Mouse (Mus musculus) kidney, adult 18-20 months (tissue): ENCODE measurements around the gene Rbm20.

Experiments
- DNase-seq: peaks from one replicate; pipeline ENCODE4 v3.0.0; 2021

Rbm20 gene

DNA sequence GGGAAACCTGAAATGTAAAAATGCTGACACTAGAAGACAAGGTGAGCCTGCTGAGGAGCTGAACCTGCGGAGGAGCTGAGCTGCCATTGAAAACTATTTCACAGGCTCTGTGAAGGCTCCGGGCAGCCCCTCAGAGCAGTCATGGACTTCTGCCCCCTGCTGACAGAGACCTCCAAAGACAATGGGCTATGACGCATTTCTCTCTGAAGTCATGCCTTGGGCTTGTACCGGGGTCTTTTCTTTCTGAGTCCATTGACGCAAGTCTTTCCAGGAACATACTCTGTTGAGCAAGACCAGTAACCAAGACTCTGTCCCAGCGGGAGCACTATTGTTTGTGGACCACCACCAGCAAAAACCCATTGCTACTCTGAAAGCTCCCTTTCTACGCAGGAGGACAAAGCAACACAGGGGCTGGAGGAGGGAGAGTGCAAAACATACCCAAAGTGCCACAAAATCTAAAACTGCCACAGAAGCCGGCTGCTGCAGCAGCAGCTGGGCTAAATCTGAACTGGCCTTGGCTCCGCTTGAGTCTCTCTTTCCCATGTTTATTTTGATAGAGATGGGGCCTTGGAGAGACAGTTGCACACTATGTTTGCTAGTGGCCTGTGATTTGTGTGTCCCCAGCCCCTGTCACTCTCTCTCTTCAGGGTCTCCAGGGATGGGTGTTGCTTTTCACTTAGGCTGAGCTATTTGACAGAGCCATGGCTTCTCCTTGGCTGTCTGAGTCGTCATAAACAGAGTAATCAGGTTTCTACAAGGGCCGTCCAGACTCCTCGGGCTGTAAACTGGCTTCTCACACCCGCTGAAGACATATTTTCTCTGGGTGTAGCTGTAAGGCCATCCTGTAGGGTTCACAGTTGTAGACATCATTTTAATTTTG, 144.4 kb downstream of the Rbm20 start:
- DNase-seq: no peak

DNA sequence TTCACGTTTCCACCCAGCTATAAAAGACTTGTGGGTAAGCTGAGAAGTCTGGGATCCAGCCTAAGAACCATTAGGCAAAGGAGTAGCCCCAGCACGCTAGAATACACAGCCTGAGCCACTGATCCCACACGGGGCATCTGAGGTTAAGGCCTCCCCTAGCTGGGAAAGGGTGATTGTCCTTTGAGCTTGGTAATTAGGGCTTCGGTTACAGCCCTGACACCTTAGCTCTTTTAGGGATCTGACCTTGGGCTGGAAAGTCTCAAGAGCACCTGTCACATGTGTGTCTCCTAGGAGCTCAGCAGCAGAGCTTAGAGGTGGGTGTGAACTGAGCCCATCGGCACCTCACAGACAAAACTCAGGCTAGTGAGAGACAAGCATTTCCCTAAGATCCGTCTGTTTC, 146.7 kb downstream of the Rbm20 start:
- DNase-seq: no peak

- DNase-seq: no peak
Measured at GRCm38 (mm10) chr19:53824872-53825680, 148.0 kb downstream of the Rbm20 start.

GRCm38 (mm10) chr19:53829990-53830389, 152.9 kb downstream of the Rbm20 start:
- DNase-seq: no peak

- peak; percentile 38 for DNase-seq
Measured at GRCm38 (mm10) chr19:53830407-53831163, 153.5 kb downstream of the Rbm20 start.

GRCm38 (mm10) chr19:53831164-53831448, 154.0 kb downstream of the Rbm20 start:
- no peak for DNase-seq

DNA sequence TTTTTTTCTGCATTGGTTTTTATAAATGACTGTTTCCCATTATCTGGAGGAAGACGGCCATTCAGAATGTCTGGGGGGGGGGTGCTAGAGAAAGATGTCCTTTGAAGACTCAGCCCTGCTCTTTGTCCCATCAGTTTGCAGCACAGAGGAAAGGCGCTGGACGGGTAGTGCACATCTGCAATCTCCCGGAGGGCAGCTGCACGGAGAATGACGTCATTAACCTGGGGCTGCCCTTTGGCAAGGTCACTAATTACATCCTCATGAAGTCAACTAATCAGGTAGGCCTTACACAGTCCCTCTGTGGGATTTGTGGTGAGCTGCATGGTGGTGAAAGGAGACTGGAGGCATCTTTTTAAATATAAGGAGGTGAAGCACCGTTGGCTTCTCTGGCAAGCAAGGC, 155.4 kb downstream of the Rbm20 start:
- DNase-seq: no peak

GRCm38 (mm10) chr19:53833745-53834369, 156.8 kb downstream of the Rbm20 start:
- DNase-seq: no peak

DNA sequence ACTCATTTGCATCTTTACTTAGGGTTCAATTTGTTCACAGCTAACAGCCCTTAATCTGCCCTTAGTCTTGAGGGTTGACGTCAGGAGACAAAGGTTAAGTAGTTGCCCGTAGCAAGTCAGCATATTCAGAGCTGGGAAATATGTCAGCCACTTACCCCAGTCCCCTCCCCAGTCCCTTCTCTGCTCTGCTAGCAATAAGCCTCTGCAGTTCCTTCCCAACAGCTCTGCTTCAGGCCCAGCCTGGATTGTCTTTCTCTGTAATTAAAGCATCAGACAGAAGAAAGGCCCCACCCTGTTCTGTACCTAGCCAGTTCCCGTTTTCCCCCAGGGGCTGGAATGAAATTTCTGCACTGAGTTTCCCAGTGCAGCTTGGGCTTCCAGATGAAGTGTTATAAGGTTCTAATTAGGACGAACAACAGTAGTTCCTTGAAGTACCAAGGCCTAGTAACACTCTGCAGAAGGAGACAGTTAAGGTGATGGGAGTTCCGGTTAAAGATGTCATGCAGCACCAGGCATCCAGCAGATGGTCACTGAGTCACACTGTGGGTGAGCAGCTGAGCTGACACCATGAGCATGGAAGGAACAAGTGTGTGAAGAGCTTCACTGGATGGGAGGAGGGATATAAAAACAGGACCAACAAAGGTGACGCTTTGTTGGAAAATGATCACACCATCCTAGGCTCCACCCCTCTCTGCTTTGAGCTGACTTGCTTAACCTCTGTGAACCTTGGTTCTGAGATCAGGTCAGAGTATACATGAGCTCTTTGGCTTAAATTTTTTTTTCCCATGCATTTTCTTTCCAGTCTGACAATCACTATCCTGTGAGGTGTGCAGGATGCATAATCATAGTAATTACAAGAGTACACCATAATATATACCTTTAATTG, 159.7 kb downstream of the Rbm20 start:
- no peak for DNase-seq

DNA sequence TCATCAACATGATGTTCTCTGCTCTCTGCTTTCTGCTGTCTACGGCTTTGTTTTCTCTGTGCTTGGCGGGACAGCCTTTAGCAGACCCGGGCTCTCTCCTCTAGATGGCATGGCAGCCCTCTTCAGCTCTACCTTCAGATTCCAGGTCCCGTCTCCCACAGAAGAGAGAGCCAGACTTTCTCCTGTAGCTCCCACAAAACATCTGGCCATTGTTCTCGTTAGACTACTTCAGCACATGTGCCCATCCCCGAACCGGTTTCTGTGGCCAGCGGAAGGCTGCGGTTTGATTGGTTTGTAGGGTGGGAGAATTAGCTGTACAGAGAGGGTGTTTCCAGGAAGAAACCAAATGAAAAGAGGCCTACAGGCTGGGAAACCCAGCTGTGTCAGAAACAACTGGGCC, 161.7 kb downstream of the Rbm20 start:
- no peak for DNase-seq

DNA sequence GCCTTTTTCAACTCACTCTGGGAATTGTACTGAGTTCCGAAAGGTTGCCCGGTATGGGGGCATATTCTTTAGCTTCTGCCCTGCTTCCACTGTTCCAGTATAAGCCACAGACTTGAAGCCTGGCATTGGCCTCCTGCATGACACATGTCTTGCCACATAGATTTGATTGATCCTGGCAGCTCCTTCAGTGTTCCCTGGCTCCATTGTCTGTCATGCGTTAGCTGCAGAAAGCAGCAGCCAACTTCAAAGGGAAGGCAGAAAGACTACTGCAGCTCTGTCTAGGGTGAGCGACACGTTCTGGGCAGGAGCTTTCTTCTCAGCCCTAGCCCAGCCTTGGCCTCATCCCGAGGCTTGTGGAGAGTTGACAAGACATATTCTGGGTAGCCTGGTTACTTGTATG, 162.7 kb downstream of the Rbm20 start:
- no peak for DNase-seq

GRCm38 (mm10) chr19:53841915-53842314, 164.8 kb downstream of the Rbm20 start:
- peak; percentile 46 for DNase-seq

GRCm38 (mm10) chr19:53843972-53844371, 166.9 kb downstream of the Rbm20 start:
- no peak for DNase-seq

- no peak for DNase-seq
Measured at GRCm38 (mm10) chr19:53848272-53848995, 171.3 kb downstream of the Rbm20 start.

GRCm38 (mm10) chr19:53850166-53850922, 173.2 kb downstream of the Rbm20 start:
- DNase-seq: peak; percentile 87

DNA sequence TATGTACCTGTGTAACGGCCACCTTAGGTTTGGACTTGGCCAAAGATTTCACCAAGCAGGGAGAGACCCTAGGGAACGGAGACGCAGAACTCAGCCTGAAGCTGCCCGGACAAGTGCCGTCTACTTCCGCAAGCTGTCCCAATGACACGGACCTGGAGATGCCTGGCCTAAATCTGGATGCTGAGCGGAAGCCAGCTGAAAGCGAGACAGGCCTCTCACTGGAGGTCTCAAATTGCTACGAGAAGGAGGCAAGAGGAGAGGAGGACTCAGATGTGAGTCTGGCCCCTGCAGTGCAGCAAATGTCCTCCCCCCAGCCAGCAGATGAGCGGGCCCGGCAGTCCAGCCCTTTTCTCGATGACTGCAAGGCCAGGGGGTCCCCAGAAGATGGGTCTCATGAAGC, 174.2 kb downstream of the Rbm20 start:
- DNase-seq: no peak

GRCm38 (mm10) chr19:53851826-53852698, 175.0 kb downstream of the Rbm20 start:
- no peak for DNase-seq

DNA sequence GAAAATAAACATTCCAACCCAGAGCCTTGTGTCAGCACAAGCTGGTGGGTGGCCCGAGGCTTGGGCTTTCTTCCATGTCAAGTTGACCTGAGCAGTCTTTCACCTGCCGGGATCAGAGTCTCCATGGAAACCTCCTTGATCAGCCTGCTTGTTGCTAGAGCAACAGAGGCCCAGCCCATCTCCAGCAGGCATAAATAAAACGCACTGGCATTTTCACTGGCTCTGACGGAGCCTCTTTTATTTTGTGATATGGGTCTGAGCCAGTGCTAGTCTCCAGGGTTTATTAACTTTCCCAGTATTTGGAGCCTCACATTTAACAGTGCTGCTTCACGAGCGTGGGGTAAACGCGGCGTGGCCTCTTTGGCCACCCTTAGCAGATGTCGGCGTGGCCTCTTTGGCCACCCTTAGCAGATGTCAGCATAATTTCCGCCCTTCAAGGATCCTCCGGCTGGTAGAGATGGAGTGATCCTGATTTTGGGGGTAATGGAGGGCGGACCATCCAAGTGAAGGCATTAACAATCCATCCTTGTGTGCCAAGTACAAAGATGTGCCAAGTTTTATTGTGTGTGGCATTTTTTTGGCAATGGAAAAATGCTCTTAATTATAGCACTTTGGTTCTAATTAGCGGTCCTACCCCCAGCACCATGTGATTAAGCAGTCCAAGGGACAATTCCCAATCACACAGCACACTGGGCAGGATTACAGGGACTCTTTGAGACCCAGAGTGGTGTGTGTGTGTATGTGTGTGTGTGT, 175.8 kb downstream of the Rbm20 start:
- peak; percentile 73 for DNase-seq

GRCm38 (mm10) chr19:53854978-53855377, 177.9 kb downstream of the Rbm20 start:
- no peak for DNase-seq
